Mouse (Mus musculus) heart, adult 10 weeks (tissue): Measurements from ENCODE around the gene Tsacc. TPM values are rescaled to one million over a fixed set of nuclear protein-coding genes. Genes with fewer than 3 reads are reported as not detected.

Source experiments
- polyA plus RNA-seq: library from polyadenylated mRNA; stranded (reverse); fragments of 350-450 nt; fragmentation: Illumina TruSeq; extraction: RNeasy Lipid Tissue Mini Kit (QIAGEN cat#74804); gene quantifications from one replicate; pipeline ENCODE4 v1.2.3, GENCODE M21; 2014; ENCODE audit warnings: low read depth, low replicate concordance

Gene Tsacc
- 11.3 TPM for polyA plus RNA-seq

DNA sequence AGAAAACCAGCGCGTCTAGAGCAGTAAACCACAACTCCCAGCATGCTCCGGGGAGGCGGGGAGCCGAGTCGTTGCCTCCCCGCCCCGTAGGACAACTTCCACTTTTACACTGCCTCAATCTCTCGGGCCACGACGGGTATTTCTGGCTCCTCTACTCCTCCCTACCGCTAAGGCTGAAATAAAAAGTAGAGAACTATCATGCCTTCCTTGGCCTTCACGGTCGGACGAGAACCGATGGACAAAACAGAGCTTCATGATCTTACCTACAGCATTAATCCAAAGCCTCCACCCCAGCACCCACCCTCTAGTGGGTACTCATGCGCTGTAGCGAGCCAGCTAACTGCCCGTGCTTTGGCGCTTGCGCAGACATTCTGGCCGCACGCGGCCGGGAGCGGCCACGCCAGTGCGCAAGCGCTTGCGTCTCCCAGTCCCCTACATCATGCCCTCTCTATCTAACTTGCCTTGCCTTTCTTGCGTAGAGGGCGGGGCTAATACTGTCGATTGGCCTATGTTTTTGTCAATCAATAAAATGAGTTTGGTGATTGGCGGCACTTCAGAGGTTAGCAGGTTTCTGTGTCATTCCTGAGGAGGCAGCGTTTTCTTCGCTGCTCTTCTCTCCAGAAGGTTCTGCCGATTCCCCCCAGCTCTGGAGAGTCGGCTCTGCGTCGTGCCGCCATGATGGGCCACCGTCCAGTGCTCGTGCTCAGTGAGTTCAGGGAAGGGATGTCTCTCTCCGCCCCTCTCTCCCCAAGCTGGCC is at the start of gene Tsacc, which contains the start of gene Cct3:
TSS of gene Tsacc (minus strand) at position 439 of the 758 bp plus-strand sequence.
TSS of gene Cct3 (plus strand) at position 556 of the 758 bp plus-strand sequence.

DNA sequence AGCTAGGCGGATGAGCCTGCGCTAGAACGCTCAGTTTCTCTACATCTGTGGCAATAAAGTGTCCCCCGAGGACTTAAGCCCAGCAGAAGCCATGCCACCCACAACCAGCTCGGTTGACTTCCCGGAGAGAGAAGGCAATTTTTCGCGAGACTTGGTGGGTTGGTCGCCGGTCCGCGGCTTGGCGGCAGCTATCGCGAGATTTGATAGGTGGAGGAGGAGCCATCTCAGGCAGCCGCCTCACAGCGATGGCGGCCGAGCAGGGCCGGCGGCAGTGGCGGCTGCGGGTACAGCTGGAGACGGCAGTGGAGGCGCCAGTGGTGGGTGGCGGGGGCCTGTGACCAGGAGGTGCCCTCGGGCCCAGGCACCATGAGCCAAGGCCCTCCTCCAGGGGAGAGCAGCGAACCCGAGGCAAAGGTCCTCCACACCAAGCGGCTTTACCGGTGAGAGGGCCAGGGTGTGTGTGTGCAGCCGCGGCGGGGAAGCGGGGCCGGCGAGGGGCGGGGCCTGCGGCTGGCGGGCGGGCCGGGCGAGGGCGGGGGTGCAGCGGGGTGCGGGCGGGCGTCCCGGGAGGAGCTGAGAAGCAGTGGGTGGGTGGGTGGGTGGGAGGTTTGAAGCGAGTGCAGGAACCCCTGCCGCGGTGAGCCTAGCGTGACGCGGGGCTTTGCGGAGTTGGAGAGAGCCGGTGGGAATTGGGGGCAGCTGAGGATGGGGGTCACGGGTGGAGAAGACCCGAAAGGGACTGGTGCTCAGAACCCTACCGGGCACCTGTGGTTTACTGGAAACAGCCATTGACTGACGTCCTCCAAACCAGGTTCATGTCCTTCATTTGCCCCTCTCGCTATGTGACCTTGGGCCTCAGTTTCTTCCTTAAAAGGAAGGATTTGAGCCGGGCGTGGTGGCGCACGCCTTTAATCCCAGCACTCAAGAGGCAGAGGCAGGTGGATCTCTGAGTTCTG is 39.5 kb upstream of the Tsacc start, which contains the start of the genes Tmem79 and Smg5:
TSS of gene Tmem79 (minus strand) at position 91 of the 956 bp plus-strand sequence.
TSS of gene Smg5 (plus strand) at position 203 of the 956 bp plus-strand sequence.

DNA sequence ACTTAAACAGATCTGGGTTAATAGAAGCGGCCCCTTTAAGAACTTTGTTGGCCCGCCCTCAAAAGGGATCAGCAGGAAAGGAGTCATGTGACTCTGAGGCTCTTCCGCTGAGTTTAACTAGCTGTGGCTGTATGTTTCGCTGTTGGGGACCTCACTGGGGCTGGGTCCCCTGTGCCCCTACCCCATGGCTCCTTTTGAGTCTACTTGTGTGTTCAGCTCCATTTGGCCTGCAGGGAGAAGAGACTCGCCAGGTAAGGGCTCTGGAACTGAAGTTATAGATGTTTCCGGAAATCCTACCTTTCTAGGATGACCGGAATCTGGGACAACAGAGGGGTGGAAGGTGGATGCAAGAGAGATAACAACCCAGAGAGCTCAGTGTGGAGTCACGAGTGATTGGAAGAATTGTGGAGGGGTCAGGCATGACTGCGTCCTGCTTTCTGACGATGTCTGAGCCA is 28.2 kb upstream of the Tsacc start, which contains the start of gene Glmp:
TSS of gene Glmp (plus strand) at position 73 of the 455 bp plus-strand sequence.

DNA sequence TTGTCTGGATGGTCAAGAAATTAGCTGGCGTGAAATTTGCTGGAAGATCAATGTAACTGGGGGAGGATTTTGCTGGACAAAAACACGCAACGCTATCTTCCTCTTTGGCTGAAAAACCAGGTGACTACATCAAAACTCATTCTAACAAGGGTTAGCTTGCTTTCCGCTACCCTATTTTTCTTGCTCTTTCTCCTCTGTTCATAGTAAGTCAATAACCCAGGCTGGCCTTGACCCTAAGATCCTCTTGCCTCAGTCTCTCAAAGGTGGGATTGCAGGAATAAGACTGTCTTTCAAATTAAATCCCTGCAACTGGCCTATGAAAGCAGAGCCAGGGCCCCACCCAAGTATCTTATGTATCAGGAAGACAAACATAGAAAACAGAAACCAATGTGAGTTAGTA is 9.7 kb downstream of the Tsacc start, which contains the start of gene Gm38392:
TSS of gene Gm38392 (minus strand) at position 101 of the 400 bp plus-strand sequence.

DNA sequence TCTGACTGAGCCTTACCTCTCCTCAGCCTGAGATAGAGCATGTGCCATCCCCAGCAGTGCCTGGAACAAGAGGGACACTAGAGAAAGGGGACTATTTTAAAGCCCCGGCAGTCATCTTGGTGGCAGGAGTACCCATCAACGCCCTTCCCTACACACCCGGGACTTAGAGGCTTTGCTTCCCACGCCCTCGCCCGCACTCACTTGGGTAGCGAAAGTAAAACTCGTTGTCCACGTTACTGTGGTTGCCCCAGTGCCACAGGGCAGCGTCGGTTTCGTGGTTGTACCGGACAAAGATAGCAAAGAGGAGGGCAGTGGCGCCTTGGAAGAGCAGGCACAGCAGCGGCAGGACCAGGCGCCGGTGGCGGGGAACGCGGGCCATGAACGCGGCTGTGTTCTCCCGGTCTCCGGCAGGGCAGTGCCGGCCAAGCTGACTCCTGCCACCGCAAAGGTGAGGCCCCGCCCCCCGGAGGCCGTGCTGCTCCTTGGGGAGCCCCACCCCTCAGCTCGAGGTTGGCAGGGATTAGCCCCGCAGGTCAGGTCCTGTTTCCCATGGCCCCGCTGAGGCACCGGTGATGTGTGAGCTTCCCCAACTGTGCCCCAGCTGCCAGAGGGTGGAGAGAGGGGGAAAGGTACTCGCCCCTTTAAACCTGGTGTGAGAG is 42.4 kb downstream of the Tsacc start, which contains the start of gene Rhbg:
TSS of gene Rhbg (minus strand) at position 442 of the 659 bp plus-strand sequence.

Other genes with a start within 250 kb of the Tsacc start
- gene Naxe, start 238.5 kb downstream of the Tsacc start, polyA plus RNA-seq, result 88.9 TPM
- not detected for gene Ttc24, start 218.7 kb downstream of the Tsacc start, polyA plus RNA-seq
- gene Iqgap3, start 215.0 kb downstream of the Tsacc start, polyA plus RNA-seq, result 0.34 TPM
- gene Mef2d, start 154.6 kb downstream of the Tsacc start, polyA plus RNA-seq, result 107 TPM
- not detected for gene Rhbg, start 42.3 kb downstream of the Tsacc start, polyA plus RNA-seq
- gene Gm38392, start 9.8 kb downstream of the Tsacc start, polyA plus RNA-seq, result not detected
- 153 TPM for gene Cct3, start 117 bp upstream of the Tsacc start, polyA plus RNA-seq
- 72.2 TPM for gene Glmp, start 28.0 kb upstream of the Tsacc start, polyA plus RNA-seq
- gene Tmem79, start 39.1 kb upstream of the Tsacc start, polyA plus RNA-seq, result 1.8 TPM
- gene Smg5, start 39.3 kb upstream of the Tsacc start, polyA plus RNA-seq, result 58.8 TPM
- gene Paqr6, start 67.6 kb upstream of the Tsacc start, polyA plus RNA-seq, result 1.6 TPM
- not detected for gene Bglap3, start 75.7 kb upstream of the Tsacc start, polyA plus RNA-seq
- not detected for gene Bglap2, start 81.7 kb upstream of the Tsacc start, polyA plus RNA-seq
- not detected for gene Bglap, start 87.5 kb upstream of the Tsacc start, polyA plus RNA-seq
- gene Pmf1, start 113.3 kb upstream of the Tsacc start, polyA plus RNA-seq, result 16.4 TPM
- gene Slc25a44, start 128.1 kb upstream of the Tsacc start, polyA plus RNA-seq, result 17.0 TPM
- gene Sema4a, start 164.2 kb upstream of the Tsacc start, polyA plus RNA-seq, result 4.1 TPM
- gene Lmna, start 213.0 kb upstream of the Tsacc start, polyA plus RNA-seq, result 80.8 TPM
- 0.34 TPM for gene Mex3a, start 235.4 kb upstream of the Tsacc start, polyA plus RNA-seq